Mouse (Mus musculus): Measurements from ENCODE around the gene Tmem262.
A peak's percentile ranks its signal among the peaks of the same experiment; 100 is the strongest.

Tmem262 gene

DNA sequence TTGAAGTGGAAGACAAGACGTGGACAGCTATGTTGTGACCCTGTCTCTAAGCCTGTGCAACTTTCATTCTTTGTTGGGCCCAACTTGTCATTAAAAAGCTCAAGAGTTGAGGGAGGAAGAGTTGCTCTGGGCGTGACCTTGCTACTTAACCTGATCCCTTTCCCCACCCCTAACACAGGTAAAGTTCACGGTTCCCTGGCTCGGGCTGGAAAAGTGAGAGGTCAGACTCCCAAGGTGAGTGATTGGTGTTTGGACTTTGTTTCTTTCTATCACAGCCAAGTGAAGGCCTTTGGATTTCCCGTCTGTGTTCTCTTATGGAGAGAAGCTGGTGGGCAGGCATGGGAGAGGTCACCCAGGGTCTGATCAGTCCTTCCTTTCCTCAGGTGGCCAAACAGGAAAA lies 20.9 kb upstream of the Tmem262 start:
- DNase-seq (ENCODE audit: extremely low read depth, low read depth, low spot score), result no peak

DNA sequence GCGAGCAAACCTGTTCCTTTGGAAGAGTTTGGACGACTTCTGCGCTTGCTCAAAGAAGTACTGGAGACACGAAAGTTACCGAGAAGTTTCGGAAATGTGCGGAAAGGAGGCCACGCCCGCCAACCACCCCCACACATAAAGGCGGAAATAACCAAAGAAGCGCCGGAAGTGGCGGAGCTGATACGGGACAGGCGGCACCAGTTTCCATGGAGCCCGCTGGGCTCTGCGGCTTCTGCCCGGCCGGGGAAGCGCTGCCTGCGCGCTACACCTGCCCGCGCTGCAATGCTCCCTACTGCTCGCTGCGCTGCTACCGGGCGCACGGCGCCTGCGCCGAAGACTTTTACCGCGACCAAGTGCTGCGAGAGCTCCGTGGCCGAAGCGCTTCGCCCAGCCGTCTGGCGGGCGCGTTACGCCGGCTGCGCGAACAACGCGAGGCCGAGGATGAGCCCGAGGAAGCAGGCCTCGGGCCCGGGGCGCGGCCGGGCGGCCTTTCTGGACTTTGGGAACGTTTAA lies 18.8 kb upstream of the Tmem262 start, which contains the start of gene Znhit2:
Znhit2 (plus strand) TSS at position 172 of the 513 bp plus-strand sequence.
- DNase-seq (ENCODE audit: extremely low read depth, low read depth, low spot score), result no peak

DNA sequence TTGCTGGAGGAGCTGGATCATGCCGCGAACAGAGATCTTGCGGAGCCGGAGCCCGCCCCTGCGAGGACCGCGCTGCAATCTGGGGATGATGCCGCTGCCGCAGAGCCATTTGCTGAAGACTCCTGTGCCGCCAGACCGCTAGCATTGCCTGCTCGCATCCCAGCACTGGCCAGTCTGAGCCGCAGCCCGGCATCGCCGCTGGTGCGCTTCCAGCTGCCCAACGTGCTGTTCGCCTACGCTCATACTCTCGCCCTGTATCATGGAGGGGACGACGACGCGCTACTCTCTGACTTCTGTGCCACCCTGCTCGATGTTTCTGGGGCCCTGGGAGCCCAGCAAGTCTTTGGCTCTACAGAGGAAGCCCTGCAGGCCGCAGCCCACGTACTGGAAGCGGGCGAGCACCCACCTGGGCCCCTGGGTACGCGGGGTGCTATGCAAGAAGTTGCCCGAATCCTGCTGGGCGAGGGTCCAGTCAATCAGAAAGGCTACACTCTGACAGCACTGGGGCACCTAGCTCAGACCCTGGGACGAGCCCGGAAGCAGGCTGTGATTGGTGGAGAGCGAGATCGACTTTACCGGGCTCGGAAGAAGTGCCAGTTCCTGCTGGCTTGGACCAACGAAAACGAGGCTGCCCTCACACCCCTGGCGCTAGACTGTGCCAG lies 18.1 kb upstream of the Tmem262 start:
- no peak for DNase-seq (ENCODE audit: extremely low read depth, low read depth, low spot score)

DNA sequence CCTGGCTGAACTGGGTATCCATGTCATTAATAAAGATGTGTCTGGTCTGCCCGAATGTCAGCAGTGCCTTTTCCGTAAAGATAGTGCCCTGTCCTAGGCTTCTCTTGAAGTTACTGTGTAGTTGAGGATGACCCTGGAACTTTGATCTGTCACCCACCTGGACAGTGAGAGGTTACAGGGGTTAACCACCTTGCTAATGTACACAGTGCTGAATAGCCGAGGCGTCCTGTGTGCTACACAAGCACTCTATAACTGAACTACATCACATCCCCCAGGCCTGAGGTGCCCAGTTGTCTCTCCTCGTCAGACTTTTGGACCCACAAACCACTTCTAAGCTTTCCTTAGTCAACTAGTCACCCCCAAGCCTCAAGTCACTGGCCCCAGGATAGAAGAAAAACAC lies 17.4 kb upstream of the Tmem262 start:
- DNase-seq (ENCODE audit: extremely low read depth, low read depth, low spot score), result no peak

DNA sequence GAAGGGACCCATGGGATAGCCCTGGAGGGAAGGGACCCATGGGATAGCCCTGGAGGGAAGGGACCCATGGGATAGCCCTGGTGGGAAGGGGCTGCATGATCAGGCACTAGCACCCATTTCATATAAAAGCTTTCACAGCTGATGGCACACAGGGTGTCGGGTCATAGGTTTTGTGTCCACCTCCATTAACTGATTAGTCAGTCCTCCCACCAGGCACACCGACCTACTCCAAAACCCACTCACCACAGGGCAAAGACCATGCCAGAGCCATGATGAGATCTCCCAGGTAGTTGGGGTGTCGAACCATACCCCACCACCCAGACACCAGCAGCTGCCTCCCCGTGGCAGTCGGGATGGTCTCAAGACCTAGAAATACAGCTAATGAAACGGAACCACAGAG lies 16.8 kb upstream of the Tmem262 start:
- DNase-seq (ENCODE audit: extremely low read depth, low read depth, low spot score), result no peak

DNA sequence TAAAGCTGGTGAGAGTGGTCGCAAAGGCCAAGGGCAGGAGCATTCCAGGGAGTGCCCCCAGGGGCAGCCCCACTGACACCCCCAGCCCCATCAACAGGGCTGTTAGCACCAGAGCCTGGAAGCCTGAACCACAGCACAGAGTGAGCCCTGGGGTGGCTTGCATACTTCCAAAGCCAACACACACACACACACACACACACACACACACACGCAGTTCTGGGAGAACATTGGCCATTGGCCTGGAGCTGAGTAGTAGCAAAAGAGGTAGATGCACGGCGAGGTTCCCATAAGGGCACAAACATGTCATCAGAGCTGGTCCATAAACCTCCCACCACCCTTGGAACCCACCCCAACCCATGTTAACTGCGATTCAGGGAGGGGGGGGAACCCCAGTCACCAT lies 13.3 kb upstream of the Tmem262 start:
- no peak for DNase-seq (ENCODE audit: extremely low read depth, low read depth, low spot score)

DNA sequence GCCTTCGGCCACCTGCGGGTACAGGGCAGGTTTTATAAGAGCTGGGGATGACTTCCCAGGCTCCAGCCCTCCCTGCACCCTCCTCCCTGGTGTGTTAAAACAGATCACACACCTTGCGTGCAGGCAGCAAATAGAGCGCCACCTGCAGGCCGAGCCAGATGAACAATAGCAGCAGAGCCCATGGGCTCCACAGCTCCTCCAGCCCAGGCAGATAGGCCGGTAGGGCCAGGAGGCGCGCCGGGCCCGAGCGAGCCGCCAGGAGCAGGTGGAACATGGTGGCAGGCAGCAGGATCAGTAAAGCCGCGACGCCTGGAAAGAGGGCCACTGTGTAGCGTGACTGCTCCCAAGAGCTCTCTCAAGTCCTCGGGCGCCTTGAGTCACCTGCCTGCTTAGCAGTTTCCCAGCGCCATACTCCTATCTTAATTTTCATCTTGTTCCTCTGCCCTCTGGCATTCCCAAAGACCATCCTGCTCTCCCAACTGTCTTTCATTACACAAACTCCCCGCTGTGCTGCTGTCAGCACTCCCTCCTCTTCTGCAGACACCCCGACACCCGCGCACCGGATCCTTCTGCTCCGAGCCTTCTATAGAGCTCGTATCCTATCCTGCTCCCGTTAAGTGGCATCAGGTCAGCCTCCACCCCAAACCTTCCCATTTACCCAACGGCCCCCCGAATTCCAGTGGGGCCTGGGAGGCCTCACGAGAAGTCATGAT lies 12.7 kb upstream of the Tmem262 start:
- no peak for DNase-seq (ENCODE audit: extremely low read depth, low read depth, low spot score)

DNA sequence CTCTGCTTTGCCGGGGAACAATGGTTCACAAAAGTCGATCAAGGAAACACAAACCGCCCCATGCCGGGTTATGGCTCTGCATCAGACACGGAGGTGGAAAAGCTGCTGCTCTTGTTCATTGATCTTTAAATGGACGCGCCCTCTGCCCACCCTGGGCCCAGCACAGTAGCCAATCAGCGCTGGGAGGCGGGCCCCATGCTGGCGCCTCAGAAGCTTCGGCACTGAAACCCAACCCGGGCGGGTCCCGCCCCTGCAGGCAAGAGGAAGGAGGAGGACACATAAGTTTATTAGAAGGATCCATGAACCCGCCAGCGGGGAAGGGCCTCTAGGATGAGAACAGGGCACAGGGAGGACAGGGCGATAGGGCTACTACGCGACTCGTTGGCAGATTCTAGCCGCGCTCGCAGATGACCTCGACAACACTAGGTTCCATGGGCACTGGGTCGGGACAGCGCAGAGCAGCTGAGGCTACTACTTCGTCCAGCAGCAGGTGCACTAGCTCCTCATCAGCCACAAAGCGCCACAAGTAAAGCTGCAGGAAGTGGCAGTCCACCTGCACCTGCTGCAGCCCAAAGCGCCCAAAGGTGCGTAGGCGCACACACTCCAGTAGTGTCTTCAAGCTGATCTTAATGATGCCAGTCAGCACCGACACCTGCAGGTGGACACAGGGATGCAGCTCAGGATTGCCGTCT lies 12.0 kb upstream of the Tmem262 start, which contains the start of gene Tm7sf2:
Tm7sf2 (minus strand) TSS at position 650 of the 692 bp plus-strand sequence.
- DNase-seq (ENCODE audit: extremely low read depth, low read depth, low spot score), result no peak

DNA sequence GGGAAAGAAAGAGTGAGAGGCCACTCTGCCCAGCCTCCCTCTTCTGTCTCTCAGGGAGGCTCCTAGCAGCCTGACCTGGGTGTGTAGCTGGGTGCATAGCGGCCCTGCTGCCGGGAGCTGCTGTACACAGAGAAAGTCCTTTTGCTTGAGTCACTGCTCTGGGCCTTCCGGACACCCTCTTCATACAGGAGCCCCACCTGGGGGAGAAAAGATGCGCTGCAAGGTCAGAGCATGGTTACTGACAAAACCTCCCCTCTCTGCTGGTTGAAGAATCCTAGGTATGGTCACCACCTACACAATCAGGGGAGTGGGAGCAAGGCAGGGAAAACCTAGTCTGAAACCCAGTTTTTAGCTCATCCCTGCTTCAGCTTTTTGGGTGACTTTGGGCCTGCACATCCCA lies 10.9 kb upstream of the Tmem262 start:
- no peak for DNase-seq (ENCODE audit: extremely low read depth, low read depth, low spot score)

DNA sequence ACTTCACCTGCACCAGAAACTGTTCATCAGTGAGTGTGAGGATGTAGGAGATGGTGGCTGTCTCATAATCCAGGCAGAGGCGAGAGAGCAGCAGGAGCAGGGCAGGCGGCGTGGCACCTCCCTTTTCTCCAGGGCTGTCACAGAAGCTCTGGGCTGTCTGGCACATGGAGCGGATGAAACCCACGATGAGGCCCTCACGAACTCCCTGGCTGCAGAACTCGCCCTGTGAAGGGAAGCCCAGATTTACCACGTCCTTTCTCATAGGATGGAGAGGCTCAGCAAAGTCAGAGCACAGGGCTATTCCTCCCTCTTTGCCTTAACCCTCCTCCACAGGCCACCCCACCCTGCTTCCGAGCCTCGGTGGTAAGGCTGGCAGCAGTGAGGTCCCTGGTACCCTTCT lies 10.0 kb upstream of the Tmem262 start:
- DNase-seq (ENCODE audit: extremely low read depth, low read depth, low spot score), result no peak

DNA sequence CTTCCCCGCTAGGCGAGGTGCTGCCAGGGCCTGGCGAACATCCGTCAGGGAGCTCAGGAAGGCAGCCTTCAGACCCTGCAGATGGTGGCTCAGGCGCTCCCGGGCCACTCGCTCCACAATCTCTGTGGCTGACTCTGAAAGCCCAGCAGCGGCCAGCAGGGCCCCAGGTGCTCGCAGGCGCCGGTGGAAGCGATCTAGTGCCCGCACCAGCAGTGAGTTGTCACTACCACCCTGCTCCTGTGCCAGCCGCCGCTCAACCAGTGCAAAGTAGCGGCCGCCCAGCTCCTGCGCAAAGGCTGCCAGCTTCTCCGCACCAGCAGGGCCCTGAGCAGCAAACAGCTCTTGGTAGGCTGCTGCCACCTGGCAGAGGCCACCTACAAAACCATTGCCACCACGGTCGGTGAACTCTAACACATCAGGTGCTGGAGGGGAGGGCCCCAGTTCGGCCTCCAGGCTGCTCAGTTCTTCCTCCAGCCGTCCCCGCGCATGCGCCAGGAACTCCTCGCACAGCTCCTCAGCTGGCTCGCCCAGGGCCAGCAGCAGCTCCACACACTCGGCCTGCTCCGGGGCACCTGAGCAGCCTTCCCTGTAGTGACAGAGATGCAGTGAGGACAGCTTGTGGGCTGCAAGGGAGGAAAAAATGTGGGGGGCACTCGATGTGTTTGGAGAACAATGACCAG lies 9.1 kb upstream of the Tmem262 start:
- no peak for DNase-seq (ENCODE audit: extremely low read depth, low read depth, low spot score)

DNA sequence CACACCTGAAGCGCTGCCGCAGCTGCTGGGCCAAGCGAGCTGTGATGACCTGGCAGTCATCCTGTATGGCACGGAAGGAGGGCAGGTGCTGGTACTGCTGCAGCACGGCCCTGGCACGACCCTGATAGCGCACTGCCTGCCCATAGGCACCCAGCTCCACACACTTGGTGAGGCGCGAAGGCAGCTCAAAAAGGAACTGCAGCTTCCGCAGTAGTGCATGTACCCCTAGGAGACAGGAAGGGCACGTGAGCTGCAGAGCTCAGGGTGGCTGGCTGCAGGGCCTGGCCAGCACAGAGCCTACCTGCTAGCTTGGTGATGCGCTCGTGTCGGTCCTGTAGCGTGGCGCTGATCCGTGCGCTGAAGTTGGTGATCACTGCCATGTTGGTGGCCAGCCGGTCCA lies 8.6 kb upstream of the Tmem262 start:
- DNase-seq (ENCODE audit: extremely low read depth, low read depth, low spot score), result no peak

DNA sequence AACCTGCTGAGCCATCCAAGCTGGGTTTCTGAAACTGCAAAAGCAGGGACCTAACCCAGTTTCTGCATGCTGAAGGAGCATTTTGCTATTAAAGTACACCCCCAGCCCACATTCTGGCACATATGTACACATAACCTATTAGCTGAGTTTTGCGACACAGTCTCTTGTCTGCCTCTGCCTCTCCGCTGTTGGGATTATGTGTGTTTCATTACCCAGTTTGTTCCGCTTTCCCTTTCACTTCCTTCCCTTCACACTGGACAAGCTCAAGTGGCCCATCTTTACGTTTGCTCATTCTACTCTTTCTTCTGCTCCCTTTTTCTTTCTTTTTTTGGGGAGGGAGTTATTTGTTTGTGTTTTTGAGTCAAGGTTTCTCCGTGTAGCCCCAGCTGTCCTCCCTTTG lies 5.9 kb upstream of the Tmem262 start:
- no peak for DNase-seq (ENCODE audit: extremely low read depth, low read depth, low spot score)

DNA sequence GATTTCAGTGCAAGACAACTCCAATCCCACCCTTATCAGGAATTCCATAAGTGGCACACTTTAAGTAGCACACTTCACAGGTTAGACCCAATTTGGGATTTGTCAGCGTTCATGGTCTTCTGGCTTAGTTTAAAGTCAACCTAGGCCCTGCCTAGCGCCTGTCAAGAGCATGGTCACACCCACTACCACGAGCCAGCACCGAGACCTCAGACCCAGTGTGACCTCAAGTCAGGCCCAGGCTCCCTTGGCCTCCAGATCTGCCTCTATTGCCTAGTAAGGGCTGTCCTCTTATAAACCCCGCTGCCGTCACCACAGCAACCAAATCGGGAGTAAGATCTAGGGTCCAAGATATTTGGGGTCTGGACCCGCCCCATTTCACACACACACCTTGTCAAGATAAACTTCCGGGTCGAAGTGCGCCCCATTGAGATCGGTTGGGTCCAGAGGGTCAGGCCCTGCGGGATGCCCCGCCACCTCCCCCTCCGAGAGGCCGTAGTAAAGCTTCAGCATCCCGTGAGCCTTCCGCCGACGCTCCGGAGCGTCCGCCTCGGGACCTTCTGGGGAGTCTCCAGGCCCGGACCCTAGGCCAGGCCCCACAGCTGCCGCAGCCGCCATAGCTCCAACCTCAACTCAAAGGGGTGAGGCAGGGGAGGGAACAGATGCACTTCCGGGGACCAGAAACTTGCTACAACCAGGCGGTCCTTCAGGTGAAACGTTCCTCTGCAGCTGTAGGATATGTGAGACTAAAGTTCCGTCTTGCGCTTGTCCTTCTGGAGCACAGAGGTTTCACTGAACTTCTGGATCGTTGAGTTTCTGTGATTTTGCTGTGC lies 3.1 kb upstream of the Tmem262 start, which contains the start of gene Vps51:
Vps51 (minus strand) TSS at position 668 of the 830 bp plus-strand sequence.
- DNase-seq (ENCODE audit: extremely low read depth, low read depth, low spot score), result no peak

DNA sequence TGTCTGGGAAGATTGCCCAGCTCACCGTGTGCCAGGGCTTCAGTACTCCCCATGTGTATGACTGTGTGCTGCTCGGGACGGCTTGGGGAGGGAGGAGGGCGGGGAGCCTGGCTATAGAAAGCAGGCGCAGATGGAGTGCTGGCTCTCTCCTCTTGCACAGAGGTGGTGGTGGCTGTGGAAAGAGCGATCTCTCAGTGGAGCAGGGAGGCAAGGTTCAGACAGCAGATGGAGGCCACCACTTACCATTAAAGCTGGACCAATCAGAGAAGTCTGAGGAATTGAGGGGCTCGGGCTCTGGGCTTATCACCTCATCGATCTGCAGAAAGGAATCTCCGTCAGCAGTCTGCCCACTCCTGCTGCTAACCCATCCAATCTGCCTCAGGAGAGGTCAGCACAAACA lies 2.3 kb downstream of the Tmem262 start, which contains the start of gene Gm28374:
Gm28374 (minus strand) TSS at position 101 of the 400 bp plus-strand sequence.
- DNase-seq (ENCODE audit: extremely low read depth, low read depth, low spot score), result no peak

DNA sequence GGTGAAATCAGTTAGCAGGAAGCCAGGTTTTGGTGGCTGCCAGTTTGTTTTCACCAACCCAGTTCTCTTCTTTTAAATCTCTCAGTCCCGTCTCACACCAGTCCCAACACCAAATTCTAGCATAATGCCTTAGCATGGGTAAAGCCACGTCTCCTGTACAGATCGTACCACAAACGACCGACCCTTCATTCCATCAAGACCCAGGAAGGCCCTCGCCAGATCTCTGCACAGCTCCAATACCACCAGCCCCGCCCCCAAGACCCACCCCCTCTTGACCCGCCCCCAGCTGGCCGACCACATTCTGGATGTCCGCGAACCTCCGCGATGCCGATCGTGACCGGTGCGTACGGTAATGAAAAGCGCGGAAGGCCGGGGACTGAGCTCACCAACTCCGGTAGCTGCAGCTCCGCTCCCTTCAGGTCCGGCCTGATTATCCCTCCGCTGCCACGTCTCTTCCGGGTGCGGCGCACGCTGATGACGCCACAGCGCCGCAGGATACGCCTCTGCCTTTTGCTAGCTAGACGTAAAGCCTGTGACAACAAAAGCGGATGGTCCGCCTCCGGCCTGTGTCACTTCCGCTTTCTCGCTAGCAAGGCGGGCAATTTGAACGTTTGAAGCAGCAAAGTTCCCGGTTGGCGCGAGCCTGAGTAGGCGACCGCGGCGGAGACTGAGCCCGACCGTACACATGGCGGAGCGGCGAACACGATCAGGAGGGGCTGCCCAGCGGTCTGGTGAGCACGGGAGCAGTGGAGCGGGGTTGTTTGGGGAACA lies 4.8 kb downstream of the Tmem262 start, which contains the start of the genes Zfpl1 and Cdca5:
Zfpl1 (minus strand) TSS at position 479 of the 771 bp plus-strand sequence.
Cdca5 (plus strand) TSS at position 506 of the 771 bp plus-strand sequence.
- DNase-seq (ENCODE audit: extremely low read depth, low read depth, low spot score), result peak; percentile 77

DNA sequence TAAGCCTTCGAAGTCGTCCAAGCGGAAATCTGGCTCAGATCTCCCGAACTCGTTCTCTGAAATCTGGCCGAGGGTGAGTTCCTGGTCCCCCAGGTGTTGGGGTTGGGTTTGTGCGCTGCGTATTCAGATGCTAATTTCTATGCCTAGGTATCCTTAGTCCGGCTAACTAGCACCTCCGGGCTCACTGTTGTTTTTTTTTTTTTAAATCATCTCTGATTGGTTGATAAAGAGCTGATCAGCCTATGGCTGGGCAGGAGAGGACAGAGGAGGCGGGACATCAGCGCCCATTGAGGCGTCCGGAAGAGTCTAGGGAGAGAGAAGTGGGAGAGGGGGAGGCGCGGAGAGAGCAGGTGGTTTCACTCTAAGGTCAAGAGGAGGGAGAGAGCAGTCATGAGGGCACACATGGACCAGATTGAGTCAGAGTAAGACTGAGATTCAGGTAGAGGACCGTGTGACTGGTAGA lies 5.6 kb downstream of the Tmem262 start:
- DNase-seq (ENCODE audit: extremely low read depth, low read depth, low spot score), result no peak

DNA sequence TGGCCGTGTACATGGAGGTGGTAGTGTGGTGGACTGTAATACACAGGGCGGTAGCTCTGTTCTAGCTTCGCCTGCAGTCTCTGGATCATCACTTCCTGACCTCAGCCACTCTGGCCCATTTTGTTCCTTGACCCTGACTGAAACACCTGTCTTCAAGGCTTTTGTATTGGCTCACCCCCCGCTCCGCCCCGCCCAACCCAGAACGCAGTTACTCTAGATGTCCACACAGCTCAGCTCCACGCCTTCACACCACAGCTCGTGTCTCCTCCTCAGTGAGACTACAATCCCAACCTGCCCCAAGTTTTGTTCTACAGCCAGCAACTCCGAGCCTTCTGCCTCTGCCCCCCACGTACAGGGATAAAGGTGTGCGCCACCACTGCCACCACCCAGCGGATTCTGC lies 9.0 kb downstream of the Tmem262 start:
- no peak for DNase-seq (ENCODE audit: extremely low read depth, low read depth, low spot score)

DNA sequence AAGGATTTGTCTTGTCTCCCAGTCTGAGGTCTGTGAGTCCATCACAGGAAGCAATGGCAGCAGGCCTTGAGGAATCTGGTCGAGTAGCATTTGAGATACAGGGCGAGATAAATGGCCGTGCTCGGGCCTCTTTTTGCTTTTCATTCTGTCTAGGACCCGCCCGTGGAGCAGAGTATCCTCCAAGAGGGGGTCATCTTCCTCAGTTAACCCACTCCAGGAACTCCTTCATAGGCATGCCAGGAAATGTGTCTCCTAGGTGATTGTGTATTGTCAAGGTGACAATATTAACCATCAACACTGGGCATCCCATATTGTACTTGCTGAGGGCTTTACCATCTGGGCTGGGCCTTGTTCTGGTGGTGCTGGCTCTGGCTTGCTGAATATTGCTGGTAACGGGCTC lies 14.3 kb downstream of the Tmem262 start, which contains the start of gene AC131692.1:
AC131692.1 (plus strand) TSS at position 301 of the 400 bp plus-strand sequence.
- DNase-seq (ENCODE audit: extremely low read depth, low read depth, low spot score), result no peak
